Mouse (Mus musculus): ENCODE data around the gene Dzip1. TPM values are rescaled to one million over a fixed set of nuclear protein-coding genes. Genes with fewer than 3 reads are reported as not detected.

Dzip1 gene
- total and polyA plus RNA-seq, 3 experiments = 12.5 to 13.5 (median 12.5) TPM

DNA sequence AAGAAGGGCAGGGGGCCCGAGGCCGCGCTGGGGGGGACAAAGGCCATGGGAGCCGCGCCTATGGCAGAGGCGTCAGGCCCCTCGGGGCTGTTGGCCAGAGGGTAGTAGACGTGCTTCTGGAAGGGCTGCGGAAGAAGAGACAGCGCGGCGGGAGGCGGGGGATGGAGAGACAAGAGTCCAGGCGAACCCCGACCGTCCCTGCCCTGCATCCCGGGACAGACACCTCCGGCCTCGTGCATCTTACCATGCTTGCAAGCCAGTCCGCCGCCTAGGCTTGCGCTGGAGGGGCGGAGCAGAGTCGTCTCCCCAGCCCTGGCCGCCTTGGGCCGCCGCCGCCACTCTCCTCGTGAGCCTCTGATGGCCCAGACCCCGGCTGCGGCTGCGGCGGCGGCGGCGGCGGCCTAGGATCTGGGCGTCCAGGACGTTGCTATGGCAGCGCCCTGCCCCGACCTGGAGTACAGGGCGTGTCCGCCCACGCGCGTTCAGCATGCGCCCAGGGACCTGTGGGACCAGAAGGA lies 2.5 kb downstream of the Dzip1 start:
- peak; percentile 26 for DNase-seq

DNA sequence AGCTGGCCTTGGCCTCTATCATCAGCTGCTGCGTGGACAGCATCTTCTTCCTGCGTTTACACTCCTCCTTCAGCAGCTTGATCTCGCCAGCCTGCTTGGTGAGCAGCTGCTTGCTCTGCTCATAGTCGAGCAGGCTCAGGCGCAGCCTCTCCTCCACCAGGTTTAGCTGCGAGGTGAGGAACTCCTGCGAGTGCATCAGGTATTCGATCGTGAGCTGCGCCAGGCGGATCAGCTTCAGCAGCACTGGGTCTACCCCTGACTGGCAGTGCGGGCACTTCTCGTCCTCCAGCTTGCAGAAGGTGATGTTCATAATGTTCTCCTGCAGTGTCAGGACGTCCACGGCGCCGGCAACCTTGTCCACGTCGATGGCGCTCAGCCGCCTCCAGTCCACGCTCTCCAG lies 3.0 kb downstream of the Dzip1 start:
- no peak for DNase-seq

DNA sequence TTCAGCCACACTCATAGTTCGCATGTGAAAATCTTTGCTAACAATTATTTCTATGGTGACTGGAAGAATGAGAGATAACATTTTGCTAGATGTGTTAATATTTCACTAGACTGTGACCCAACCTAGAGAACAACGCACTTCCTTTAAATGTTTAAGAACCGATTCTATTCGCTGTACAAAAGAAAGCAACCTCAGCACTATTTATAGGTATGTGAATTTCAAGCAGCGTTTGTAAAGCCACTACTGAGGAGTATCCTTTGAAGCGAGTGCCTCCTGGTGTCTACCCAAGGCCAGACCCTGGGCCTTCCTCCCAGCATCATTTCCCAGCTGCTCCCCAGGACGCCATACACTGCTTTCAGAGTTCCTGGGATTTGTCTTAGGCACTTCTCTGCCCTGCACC lies 4.6 kb downstream of the Dzip1 start:
- DNase-seq = no peak

DNA sequence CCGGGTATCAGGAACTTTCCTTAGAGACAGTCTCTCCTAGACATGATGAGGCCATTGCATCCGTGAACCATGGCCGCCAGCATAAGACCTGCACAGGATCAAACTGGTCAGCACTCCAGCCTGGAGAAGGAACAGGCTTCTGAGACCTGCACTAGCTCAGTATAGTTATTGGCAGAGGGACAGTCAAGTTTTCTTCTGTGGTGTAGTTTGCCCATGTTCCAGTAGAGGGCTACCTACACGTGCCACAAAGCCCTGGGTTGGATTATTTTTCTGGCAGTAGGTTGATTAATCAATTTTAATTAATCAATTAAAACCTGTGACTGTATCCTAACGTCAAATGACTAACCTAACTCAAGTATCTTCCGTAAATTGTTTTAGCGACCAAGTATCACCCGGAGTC lies 6.2 kb downstream of the Dzip1 start:
- no peak for DNase-seq

DNA sequence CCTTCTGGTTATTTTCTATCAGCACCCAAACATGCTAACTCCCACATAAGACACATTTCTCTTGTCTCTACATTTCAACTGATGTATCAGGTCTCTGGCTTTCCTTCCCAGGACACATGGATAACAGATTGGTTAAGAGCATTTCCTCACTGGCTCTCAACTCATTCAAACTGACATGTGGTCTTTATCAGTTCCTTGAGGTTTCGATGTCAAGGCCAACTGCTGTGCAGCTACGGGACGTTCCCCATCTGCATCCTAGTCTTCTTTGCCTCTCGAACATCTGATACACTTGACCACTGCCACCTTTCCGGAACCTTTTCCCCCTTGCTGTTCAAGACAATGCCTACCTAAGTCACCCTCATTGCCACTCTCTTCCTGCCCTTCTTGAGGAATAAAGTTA lies 11.6 kb downstream of the Dzip1 start:
- no peak for DNase-seq

DNA sequence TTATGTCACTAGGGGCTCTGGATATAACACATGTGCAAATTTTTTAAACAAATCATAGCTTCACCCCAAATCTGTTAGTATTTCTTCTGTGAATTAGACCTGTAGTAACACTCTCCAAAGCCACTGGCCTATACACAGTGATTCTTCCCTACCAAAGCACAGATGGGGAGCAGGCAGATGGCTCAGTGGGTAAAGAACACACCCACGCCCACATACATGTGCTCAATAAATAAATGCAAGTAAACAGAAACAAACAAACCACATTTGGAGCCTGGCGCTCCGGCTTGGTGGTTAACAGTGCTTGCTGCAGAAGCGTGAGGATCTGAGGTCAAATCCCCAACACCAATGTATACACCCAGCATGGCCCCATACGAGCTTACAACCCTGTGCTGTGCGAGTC lies 13.7 kb downstream of the Dzip1 start:
- DNase-seq = no peak

DNA sequence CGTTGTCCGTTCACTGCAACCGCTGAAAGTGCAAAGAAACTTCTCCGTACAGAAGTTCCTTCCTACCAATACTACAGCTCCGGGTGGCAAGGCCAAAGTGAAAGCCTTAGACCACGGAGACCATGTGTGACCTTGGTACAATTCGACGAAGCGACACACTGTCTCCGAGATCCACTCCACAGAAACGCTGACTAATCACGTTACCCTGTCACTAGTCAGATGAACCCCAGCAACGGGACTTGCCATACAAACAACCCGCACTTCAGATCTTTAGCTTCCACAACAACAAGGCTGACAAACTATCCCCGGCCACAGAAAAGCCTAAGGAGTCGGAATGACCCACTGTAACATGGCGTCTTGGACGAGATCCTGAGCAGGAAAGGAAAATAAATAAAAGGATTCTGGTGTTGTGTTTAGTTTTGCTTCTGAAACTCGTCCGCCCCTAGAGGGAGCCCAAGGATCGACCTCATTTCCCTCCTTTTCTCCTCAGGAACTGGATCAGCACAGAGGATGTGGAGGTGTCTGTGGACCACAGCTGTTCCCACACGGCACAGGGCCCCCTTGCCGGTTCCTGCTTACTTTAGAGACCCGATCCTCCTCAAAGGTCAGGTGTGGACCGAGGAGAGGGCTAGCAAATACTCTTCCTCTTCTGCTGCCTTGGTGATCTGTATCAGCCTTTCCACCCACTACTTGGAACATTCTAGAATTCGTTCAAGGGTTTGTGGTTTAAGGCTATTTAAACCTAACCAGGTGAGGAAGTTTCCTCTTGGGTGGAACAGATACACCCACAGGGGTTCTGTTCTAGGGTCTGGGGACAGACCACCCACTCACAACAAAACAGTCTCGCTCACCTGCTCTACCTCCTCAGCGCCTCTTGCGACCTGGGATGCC lies 14.7 kb downstream of the Dzip1 start:
- DNase-seq = peak; percentile 81

DNA sequence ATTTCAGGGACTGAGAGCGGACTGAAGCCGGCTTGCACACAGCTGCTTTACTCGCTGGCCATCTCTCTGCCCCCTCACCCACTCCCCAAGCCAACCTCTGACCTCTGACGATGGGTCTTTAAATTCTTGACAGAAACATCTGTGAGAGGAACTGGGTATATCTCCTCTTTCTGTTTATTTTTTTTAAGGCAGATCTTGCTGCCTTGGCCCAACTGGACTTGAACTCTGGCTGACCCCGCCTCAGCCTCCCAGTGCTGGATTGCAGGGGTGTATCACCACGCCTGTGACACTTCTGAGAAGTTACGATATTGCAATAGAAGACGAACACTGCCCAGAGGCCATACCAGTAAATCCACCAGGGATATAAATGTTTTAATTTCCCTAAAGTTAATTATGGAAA lies 15.4 kb downstream of the Dzip1 start:
- peak; percentile 35 for DNase-seq

DNA sequence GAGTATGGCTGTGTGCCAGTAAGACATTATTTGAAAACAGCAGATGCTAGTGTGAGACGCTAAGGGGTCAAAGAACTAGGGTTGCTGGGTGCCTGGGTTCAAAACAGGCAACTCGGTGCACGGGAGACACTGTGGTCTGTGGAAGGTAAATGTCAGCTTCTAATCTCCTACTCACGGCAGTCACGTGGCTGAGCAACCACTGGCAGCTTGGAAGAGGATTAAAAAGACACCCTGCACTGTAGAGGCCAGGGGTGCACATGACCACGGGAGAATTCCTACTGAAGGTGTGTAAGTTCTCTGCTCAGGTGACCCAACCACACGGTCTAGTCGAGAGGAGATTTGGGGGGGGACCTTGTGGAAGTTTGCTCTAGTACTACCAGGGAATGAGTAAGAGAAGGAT lies 17.7 kb downstream of the Dzip1 start:
- DNase-seq = no peak

DNA sequence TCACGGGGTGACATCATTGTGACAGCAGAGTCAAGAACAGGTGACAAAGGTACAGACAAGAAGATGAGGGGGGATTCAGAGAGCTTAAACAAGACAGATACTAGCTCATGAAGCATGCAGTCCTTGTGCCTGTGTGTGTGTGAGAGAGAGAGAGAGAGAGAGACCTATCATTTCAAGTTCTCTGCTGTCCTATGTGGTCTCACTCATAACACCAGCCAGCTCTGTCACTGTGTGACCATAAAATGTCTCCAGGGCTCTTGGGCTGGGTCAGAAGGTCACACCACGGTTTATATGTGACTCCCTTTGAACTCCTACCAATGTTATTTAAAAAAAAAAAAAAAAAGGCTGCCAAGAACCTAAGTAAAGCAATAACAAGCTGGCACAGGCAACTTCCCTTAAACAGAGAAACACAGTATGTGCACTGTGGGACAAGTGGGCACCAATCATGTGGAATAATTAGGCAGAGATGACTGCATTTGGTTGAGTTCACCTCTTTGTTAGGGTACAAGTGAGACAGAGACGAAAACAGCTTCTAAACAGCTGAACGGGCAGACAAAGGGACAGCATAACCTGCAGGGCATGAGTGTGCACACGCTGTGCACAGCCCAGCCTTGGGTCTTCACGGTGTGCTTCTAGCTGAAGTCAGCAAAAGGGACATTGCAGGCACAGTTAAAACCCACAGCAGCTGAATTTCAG lies 21.2 kb downstream of the Dzip1 start:
- no peak for DNase-seq

DNA sequence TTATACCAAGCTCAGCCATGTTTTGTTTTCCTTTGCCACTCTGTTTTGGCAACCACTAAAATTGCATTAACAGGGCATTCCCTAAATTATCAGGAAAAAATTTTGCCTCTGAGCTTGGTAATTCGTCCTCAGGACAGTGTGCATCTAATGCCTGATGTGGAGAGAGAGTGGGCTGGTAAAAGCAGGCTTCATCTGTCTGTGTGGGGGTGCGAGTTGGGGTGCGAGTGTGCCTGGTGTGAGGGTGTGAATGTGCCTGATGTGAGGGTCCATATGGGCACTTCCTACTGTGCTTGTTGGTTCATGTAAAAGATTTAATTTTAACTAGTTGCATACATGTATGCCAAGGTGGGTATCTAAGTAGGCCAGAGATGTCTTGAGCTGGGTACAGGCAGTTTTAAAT lies 21.9 kb downstream of the Dzip1 start:
- no peak for DNase-seq

DNA sequence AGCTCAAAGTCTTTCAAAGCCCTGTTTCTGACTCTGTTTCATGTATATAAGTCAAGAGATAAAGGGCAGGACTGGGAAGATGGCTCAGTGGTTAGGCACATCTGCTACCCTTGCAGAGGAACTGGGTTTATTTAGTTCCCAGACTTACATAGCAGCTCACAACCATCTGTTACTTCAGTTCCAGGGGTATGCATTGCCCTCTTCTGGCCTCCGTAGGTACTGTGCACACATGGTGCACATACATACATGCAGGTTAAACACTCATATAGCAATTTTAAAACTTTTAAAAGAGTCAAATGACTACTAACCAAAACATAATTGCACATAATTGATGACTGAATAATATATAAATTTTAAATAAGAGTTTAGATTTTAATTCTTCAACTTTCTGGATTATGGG lies 24.3 kb downstream of the Dzip1 start:
- no peak for DNase-seq

DNA sequence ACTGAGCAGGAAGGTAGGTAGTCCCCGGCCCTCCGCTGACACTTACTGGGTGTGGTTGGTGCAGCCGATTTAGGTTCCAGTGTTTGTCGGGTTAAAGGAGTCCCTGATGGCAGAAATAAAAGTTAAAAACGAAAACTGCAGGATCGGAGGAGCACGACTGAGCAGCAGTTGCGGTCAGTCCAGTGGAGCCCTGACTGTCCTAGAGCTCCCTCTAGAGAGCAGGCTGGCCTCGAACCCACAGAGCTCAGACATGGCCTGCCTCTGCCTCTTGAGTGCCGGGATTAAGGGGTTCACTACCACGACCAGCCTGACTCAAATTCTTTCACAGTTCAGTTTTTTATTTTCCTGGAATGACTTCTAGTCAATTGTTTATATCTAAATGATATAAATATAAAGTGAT lies 25.3 kb downstream of the Dzip1 start:
- DNase-seq = no peak

DNA sequence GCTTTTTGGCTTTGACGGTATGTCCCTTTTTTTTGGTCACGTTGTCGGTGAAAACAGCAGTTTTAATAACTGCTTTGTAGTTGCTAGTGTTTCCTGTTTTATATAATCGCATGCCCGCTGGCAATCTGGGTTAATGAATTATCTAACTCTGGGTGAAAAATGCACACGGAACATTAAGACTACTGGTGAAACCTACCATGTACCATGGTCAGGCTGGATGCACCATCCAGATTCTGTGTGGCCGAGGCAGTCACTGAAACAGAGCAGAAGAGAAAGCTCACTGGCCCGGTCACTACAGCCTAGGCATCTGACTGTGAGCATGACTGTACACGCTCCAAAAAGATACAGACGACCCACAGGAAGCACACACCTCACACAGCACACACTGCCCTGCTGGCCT lies 29.6 kb downstream of the Dzip1 start:
- no peak for DNase-seq

DNA sequence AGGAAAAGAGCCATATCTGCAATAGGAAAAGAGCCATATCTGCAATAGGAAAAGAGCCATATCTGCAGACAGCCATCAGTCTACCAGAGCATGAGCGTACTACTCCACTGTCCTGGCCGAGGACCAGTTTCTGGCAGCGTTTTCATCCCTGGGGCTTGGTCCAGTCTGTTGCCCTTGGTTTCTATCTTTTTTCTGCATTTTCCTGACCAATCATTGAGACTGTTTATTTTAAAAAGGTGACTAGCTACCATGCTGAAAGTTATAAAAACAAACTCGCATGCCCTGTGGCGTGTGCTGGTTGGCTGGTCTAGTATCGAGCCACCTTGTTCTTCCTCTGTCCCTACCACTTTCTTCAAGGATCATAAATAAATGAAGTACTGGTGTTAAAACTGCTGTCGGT lies 30.0 kb downstream of the Dzip1 start:
- no peak for DNase-seq

DNA sequence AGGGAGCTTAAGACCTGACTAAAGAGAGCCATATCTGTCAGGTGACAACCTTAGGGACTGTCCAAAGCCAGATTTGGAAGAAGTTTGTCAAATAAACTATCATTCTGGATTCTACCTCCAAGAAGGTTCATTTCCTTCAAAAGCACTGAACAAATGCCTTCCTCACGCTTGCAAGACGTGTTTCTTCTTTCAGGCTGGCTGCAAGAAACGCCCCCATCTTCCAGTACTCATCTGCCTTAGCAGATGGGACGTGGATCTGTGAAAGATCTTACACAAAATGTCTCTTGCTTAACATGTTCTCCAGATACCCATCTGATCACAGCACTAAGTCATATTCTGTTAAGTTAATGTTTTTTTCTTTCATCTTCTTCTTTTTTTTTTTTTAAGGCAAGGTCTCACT lies 35.2 kb downstream of the Dzip1 start:
- no peak for DNase-seq

DNA sequence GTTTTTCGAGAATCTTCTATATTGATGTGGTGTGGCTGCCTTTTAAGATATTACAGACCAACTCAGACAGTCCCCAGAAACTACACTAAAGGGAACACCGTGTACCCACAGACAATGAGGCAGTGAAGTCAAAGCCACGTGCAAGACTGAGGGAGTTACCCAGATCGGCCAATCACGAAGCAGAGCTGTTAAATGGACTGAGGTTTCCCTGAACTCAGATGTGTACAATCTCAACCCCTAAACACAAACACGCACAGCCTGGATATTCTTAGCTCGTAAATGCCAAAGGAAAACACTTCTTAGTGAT lies 41.1 kb downstream of the Dzip1 start:
- no peak for DNase-seq

DNA sequence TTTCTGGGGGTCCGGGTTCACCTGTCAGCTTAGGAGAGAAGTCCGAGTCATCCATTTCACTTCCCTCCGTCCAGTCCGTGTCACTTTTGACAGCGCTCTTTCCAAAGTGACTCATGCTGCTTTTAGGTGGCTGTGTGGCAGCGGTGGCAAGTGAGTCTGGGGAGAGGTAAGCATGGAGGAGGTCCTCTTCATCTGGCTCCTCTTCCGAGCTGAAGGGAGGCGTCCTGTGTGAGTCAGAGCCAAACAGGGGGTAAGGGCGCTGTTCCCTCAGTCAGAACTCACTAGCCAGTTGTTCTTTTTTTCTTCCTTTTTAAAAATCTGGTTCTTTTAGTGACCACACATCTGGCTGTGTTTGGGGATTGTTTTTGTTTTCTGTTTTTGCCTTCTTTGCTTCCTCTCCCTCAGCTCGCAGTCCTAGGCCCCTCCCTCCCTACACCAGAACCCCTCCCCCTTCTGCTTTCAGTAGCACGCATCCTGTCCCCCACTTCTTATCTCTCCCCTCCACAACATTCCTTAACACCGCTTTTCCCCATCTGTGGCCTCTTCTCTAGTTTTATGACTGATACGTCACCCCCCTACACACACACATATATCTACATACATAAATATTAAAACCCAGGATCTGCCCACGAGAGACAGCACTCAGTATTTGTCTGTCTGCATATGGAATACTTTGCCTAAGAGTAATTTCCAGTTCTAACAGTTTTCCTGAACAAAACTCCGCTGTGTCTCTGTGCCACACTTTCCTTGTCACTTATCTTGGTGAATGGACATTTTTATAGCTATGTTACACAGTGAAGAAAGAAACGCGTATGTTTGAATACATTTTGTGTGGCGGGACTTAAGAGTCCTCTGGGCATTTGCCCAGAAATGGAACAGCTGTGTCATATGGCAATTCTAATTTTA lies 41.7 kb downstream of the Dzip1 start:
- no peak for DNase-seq

DNA sequence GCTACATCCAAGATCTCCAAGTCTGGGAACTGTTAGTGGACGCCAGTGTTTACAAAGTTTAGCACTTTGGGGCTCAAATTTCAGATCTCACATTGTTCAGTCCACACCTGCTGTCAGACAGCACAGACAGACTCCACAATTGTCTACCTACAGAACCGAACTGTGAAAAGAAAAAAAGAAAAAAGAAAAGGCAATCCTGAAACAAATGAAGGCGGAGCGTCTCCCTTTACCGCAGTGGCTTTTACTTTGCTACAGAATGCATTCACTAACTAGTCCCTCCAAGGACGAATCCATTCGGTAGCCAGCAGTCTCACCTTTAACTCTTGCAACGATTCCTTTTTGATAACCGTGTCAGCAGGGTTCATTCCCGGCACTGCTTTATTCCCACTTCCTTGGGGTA lies 44.6 kb downstream of the Dzip1 start:
- DNase-seq = no peak

DNA sequence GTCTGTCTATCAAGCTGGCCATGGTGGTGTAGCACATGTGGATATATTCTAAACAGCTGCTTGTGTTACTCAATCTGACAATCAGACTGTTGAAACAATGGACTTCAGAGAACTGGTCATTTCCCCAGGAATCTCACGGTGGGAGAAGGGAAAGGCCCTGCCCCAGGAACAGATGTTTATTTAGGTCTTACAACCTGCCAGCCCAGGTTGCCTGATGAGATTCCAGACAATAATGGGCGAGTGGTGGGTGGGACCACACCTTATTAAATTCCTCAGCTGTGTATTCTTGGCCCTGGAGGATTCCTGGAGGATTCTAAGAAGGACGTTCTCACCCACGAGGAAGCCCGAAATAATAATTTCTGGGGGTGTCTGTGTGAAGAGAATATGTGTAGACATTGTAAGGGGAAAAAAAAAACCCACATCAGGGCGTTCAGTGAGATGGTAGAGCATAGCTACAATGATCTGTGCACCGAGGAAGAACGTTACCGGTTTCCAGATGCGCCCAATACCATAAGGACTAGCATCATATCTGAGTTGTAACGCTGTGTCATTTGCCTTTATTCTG lies 46.8 kb downstream of the Dzip1 start:
- DNase-seq = no peak

DNA sequence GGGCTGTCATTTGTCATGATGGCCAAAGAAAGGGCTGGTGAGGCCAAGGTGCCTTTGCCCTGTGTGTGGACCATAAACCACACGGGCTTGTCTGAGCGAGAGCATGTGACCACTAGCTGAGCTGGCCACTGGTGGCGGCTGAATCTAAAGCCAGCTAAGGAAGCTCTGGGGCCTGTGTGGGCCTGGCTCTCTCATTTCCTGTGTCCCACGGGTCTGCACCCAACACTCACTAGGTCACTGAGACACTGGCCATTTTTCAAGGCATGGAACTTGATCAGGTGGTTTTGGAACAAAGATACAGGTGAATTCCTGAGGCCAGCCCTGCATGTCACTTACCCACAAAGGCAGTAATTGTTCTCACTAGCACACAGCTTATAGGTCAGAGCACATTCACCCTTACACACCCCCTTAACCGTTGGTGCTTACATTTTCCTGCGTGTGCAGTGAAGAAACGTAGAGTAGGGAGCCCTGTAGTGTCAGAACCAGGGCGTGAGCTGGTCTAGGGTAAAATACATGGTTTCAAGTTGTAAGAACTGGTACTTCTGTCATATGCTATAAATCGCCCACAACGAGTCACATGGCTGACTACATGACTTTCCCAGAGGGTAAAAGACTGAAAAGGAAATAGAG lies 50.4 kb downstream of the Dzip1 start:
- DNase-seq = no peak

DNA sequence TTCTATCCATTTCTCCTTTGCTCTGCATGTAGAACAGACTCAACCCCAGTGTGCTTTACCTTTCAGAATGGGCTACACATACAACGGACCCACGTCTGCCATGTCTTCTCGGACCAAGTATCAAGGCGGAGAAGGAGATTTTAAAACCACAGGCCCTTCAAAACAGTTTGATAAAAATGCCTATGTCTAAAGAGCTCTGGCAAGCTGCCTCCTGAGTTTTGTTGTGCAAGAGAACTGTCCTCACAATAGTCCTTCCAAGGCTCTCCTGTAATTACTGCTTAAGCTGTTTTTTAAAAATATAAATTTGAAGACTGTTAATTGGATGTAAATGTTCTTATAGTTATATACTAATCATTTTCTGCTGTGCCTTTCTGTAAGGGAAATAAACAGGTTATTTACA lies 51.1 kb downstream of the Dzip1 start:
- peak; percentile 38 for DNase-seq
